Mouse (Mus musculus): ENCODE measurements around the gene 4933428M09Rik. TPM values are rescaled to one million over a fixed set of nuclear protein-coding genes. Genes with fewer than 3 reads are reported as not detected.

Gene 4933428M09Rik
- polyA plus RNA-seq, 2 experiments = not detected

DNA sequence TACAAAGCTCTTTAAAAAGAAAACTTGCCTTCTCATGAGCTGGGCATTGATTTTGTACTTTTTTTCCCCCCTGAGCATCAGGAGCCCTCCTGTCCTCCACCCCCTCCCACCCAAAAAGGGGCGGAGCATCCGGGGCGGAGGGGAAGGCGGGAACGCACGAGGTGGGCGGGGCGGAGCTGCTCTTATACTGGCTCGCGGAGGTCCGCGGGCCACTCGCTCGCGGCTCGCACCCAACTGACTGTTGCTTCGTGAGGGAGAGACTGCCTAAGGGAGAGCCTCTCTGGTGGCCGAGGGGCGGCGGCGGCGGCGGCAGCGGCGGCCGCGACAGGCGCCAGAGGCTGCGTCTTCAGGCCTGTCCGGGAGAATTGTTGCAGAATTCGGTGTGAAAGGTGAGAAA, 30.8 kb downstream of the 4933428M09Rik start, which contains the start of gene Mum1l1:
Gene Mum1l1 (plus strand): TSS at position 214 of the 397 bp plus-strand sequence.
- TF ChIP-seq POLR2A (IDR thresholded peaks at IDR 0.05; ENCODE audit: borderline replicate concordance, extremely low read depth, insufficient read depth, insufficient read length) = peak; percentile 49; the same call in 1 of the 2 replicates
- peak; percentile 86 for ATAC-seq (ENCODE audit: low FRiP score, low read depth)
- peak; percentile 61 for DNase-seq (ENCODE audit: low spot score)
- WGBS = 14% methylated on average over 31 of the region's 31 CpGs
- Histone ChIP-seq H3K9me3 (ENCODE audit: control insufficient read depth, low read length) (no peaks in the 10 kb centered on the region), H3K4me1 (ENCODE audit: control insufficient read depth, insufficient read depth, low read length) (no peaks in the 10 kb centered on the region), H3K27ac (replicated peaks; ENCODE audit: low read depth, low read length) (0 out of 2 replicates have a peak within 1 kb of the TSS, but pooled peaks have one; percentile 3), H3K9ac (ENCODE audit: low read depth, low read length, severe bottlenecking) (peak within 1 kb of the TSS; percentile 55), H3K36me3 (ENCODE audit: control insufficient read depth, insufficient read depth, low read length) (no peaks in the 10 kb centered on the region), H3K27me3 (ENCODE audit: control insufficient read depth, insufficient read depth, low read length) (no peaks in the 10 kb centered on the region), H3K4me3 (replicated peaks; ENCODE audit: low read length) (peak within 1 kb of the TSS; percentile 38), H3K4me2 (replicated peaks; ENCODE audit: low read depth, low read length, severe bottlenecking) (peak within 1 kb of the TSS; percentile 36)

DNA sequence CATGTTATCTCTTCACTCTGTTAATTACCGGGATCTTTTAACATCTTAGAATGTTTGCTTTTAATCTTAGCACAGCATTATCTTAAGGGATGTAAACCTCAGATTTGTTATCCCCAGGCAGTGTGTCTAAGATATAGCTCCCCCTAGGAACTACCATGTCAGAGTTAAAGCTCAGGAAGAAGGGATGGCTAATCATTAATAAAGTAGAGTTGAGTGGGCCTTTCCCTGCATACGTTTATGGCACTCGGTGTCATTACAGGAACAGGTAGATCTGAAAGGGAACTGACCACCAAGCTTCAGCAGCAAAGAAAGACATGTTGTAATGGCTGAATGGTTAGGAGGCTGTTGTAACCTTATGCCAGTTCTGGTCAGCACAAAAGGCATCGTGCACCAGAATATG, 35.7 kb downstream of the 4933428M09Rik start:
- Histone ChIP-seq H3K4me3 (replicated peaks; ENCODE audit: low read length) (no peak overlapping the region), H3K27me3 (ENCODE audit: control insufficient read depth, insufficient read depth, low read length) (no peaks in the 10 kb centered on the region), H3K4me1 (ENCODE audit: control insufficient read depth, insufficient read depth, low read length) (no peaks in the 10 kb centered on the region), H3K27ac (replicated peaks; ENCODE audit: low read depth, low read length) (no peak overlapping the region), H3K9me3 (ENCODE audit: control insufficient read depth, low read length) (no peaks in the 10 kb centered on the region), H3K36me3 (ENCODE audit: control insufficient read depth, insufficient read depth, low read length) (no peaks in the 10 kb centered on the region), H3K9ac (ENCODE audit: low read depth, low read length, severe bottlenecking) (no peak overlapping the region), H3K4me2 (replicated peaks; ENCODE audit: low read depth, low read length, severe bottlenecking) (no peak overlapping the region)
- no peak for DNase-seq (ENCODE audit: low spot score)
- no peak for ATAC-seq (ENCODE audit: low FRiP score, low read depth)
- WGBS = 77% methylated on average over 4 of the region's 4 CpGs
- TF ChIP-seq POLR2A (IDR thresholded peaks at IDR 0.05; ENCODE audit: borderline replicate concordance, extremely low read depth, insufficient read depth, insufficient read length) = no peak

DNA sequence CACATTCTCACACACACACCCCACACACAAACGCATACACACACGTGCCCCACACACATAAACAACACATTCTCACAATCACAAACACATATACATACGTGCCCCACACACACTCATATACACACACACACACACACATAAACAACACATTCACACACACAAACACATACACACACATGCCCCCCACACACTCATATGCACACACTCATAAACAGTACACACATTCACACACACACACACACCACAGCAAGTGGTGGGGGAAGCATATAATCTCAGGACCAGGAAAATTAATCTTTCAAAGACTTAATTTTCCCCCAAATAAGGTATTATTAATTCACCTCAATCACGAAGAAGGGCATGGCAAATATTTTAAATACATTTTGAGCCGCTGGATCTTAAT, 37.4 kb downstream of the 4933428M09Rik start:
- Histone ChIP-seq H3K27ac (replicated peaks; ENCODE audit: low read depth, low read length) (no peak overlapping the region), H3K9ac (ENCODE audit: low read depth, low read length, severe bottlenecking) (no peak overlapping the region), H3K27me3 (ENCODE audit: control insufficient read depth, insufficient read depth, low read length) (no peaks in the 10 kb centered on the region), H3K4me1 (ENCODE audit: control insufficient read depth, insufficient read depth, low read length) (no peaks in the 10 kb centered on the region), H3K36me3 (ENCODE audit: control insufficient read depth, insufficient read depth, low read length) (no peaks in the 10 kb centered on the region), H3K4me3 (replicated peaks; ENCODE audit: low read length) (peak overlapping the region; percentile 39), H3K4me2 (replicated peaks; ENCODE audit: low read depth, low read length, severe bottlenecking) (peak overlapping the region; percentile 37), H3K9me3 (ENCODE audit: control insufficient read depth, low read length) (no peaks in the 10 kb centered on the region)
- TF ChIP-seq POLR2A (IDR thresholded peaks at IDR 0.05; ENCODE audit: borderline replicate concordance, extremely low read depth, insufficient read depth, insufficient read length) = no peak
- no peak for ATAC-seq (ENCODE audit: low FRiP score, low read depth)
- 59% methylated on average over 5 of the region's 5 CpGs for WGBS
- no peak for DNase-seq (ENCODE audit: low spot score)

DNA sequence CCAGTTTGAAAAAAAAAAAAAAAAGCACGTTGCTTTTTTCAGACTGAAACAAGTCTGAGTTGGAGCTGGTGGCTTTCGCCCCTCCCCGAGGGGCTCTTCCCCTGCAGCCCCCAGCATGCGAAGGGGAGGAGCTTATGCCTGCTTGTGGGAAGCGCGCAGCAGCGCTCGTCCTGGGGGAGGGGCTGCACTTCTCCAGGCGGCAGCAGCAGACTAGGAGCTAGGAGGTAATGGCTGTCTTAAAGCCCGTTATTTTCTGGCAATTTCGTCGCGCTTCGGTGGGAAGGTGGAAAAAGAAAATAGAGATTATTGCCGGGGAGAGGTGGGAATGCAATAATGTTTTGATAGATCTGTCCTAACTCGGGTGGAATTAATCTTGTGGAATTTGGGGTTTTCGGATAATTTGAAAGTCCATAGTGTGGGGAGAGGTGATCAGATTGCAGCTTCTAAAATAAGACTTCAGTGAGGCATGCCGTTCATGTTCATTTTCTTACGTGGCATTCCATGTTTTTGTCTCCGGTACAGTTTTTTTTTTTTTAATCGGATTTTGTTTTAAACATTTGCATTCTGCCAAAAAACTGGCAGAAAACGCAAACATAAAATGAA, 38.1 kb downstream of the 4933428M09Rik start:
- ATAC-seq (ENCODE audit: low FRiP score, low read depth) = peak; percentile 92
- H3K4me2 ChIP-seq (replicated peaks; ENCODE audit: low read depth, low read length, severe bottlenecking) = peak overlapping the region; percentile 37
- H3K4me3 ChIP-seq (replicated peaks; ENCODE audit: low read length) = peak overlapping the region; percentile 39
- peak; percentile 81 for DNase-seq (ENCODE audit: low spot score)
- H3K27me3 ChIP-seq (ENCODE audit: control insufficient read depth, insufficient read depth, low read length) = no peaks in the 10 kb centered on the region
- H3K9ac ChIP-seq (ENCODE audit: low read depth, low read length, severe bottlenecking) = peak overlapping the region; percentile 45
- no peaks in the 10 kb centered on the region for H3K9me3 ChIP-seq (ENCODE audit: control insufficient read depth, low read length)
- 20% methylated on average over 22 of the region's 22 CpGs for WGBS
- peak overlapping the region; percentile 52; the same call in 1 of the 2 replicates for H3K27ac ChIP-seq (replicated peaks; ENCODE audit: low read depth, low read length)
- H3K4me1 ChIP-seq (ENCODE audit: control insufficient read depth, insufficient read depth, low read length) = no peaks in the 10 kb centered on the region
- no peaks in the 10 kb centered on the region for H3K36me3 ChIP-seq (ENCODE audit: control insufficient read depth, insufficient read depth, low read length)
- no peak for TF ChIP-seq POLR2A (IDR thresholded peaks at IDR 0.05; ENCODE audit: borderline replicate concordance, extremely low read depth, insufficient read depth, insufficient read length)

DNA sequence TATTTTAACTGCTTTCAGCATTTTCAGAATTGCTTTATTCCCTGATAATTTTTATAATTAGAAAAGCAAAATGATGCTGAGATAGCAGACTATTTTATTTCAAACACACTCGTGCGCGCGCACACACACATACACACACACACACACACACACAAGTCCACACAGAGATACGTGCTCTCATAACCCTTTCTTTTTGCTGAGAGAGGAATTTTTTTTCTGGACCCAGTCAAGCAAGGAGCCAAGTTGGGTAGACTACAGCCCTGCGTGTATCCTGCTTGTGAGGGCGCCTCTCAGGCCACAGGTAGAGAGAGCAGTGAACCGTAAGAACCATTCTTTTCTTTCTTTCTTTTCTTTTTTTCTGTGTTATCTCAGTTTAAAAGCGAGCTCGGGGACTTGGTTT, 38.7 kb downstream of the 4933428M09Rik start:
- no peaks in the 10 kb centered on the region for H3K9me3 ChIP-seq (ENCODE audit: control insufficient read depth, low read length)
- peak overlapping the region; percentile 45 for H3K9ac ChIP-seq (ENCODE audit: low read depth, low read length, severe bottlenecking)
- DNase-seq (ENCODE audit: low spot score) (no peak), ATAC-seq (ENCODE audit: low FRiP score, low read depth) (0 out of 2 replicates have a peak, but pooled peaks have one; percentile 24)
- no peak for TF ChIP-seq POLR2A (IDR thresholded peaks at IDR 0.05; ENCODE audit: borderline replicate concordance, extremely low read depth, insufficient read depth, insufficient read length)
- H3K36me3 ChIP-seq (ENCODE audit: control insufficient read depth, insufficient read depth, low read length) = no peaks in the 10 kb centered on the region
- H3K27me3 ChIP-seq (ENCODE audit: control insufficient read depth, insufficient read depth, low read length) = no peaks in the 10 kb centered on the region
- peak overlapping the region; percentile 37 for H3K4me2 ChIP-seq (replicated peaks; ENCODE audit: low read depth, low read length, severe bottlenecking)
- H3K4me3 ChIP-seq (replicated peaks; ENCODE audit: low read length) = peak overlapping the region; percentile 39
- 55% methylated on average over 10 of the region's 10 CpGs for WGBS
- peak overlapping the region; percentile 52; the same call in 1 of the 2 replicates for H3K27ac ChIP-seq (replicated peaks; ENCODE audit: low read depth, low read length)
- H3K4me1 ChIP-seq (ENCODE audit: control insufficient read depth, insufficient read depth, low read length) = no peaks in the 10 kb centered on the region
